Mouse (Mus musculus) embryonic facial prominence, embryonic 10.5 days (tissue): ENCODE data around the gene Aif1. TPM values are rescaled to one million over a fixed set of nuclear protein-coding genes. Genes with fewer than 3 reads are reported as not detected.

ENCODE experiments used
- DNase-seq: peaks from one replicate; pipeline ENCODE4 v3.0.0-alpha.2; 2017; ENCODE audit warnings: low spot score
- H3K27ac ChIP-seq: fragments of 300-500 bp; sonication (generic); replicated peaks from 2 replicates; pipeline ENCODE4 v1.5.1; 2016; ENCODE audit warnings: mild to moderate bottlenecking
- H3K27me3 ChIP-seq: fragments of 300-500 bp; sonication (generic); replicated peaks from 2 replicates; pipeline ENCODE4 v1.6.1; 2016; ENCODE audit warnings: low read depth, mild to moderate bottlenecking; ENCODE audit not compliant: poor library complexity, severe bottlenecking
- H3K36me3 ChIP-seq: fragments of 300-500 bp; sonication (generic); replicated peaks from 2 replicates; pipeline ENCODE4 v1.6.1; 2016; ENCODE audit warnings: mild to moderate bottlenecking, moderate library complexity
- H3K4me1 ChIP-seq: fragments of 300-500 bp; sonication (generic); 2 replicates; pipeline ENCODE4 v1.6.1; 2016
- H3K4me3 ChIP-seq: fragments of 300-500 bp; sonication (generic); 2 replicates; pipeline ENCODE4 v1.5.1; 2016; ENCODE audit warnings: mild to moderate bottlenecking, moderate library complexity
- H3K9me3 ChIP-seq: fragments of 300-500 bp; sonication (generic); 2 replicates; pipeline ENCODE4 v1.6.1; 2016; ENCODE audit warnings: mild to moderate bottlenecking
- WGBS: fragments of 180-500 bp; shearing (Covaris S2); methylation state at CpG from one replicate; pipeline ENCODE4 v1.1.7; 2016; 5-methylcytosine and 5-hydroxymethylcytosine counted together
- polyA plus RNA-seq: library from polyadenylated mRNA; unstranded; fragments of >200 nt; fragmentation: Nextera tagmentation; extraction: Ambion mirVana; gene quantifications from 2 replicates; pipeline ENCODE4 v1.2.1, GENCODE M21; 2016

Gene Aif1
- polyA plus RNA-seq, 1 experiment from 2014 or later: 3.9 TPM

DNA sequence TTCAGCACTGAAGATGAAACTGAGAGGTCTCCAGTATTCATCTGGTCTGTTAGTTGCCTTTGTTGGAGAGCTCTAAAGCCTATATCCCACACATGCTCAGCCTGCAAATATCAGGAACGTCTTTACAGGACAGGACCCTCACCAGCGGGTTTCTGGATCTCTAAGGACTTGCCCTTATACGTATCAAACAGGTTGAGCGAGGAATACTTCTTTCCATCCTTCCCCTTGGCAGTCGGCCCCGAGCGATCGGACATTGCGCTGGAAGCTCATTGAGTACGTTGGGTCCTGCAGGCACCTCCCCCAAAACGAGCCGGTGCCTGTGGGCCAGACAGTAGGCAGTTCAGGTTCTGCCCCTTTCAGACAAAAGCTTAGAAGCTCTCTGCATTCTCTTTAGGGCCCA, 13.1 kb downstream of the Aif1 start:
- Histone ChIP-seq H3K27ac (peak overlapping the region; percentile 99; the same call in 1 of the 2 replicates), H3K9me3 (no peaks in the 10 kb centered on the region), H3K4me1 (peaks cover 31% of the 10 kb centered on the region), H3K27me3 (no peaks in the 10 kb centered on the region), H3K36me3 (peaks cover 53% of the 10 kb centered on the region), H3K4me3 (peak overlapping the region; percentile 99)
- DNase-seq: no peak
- 69% methylated on average over 12 of the region's 12 CpGs for WGBS

DNA sequence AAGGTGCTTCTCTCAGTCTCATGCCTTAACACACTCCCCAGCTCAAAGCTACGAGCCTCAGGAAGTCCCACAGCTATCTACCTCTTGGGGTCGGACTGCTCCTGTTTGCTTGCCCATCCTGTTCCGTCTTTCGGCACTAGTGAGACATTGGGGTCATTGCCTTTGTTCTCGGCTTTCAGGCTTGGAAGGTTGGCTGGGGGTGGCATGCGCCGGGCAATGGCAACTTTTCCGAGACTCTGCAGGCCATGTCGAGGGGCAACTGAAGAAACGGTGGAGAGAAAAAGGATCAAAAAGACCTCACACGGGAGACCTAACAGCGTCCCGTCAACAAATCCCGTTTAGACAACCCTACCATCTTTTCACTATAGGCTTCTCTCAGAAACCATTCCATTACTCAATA, 13.7 kb downstream of the Aif1 start:
- no peak for DNase-seq
- H3K4me1 ChIP-seq: peaks cover 31% of the 10 kb centered on the region
- peak overlapping the region; percentile 30; the same call in 1 of the 2 replicates for H3K27ac ChIP-seq
- no peaks in the 10 kb centered on the region for H3K27me3 ChIP-seq
- no peaks in the 10 kb centered on the region for H3K9me3 ChIP-seq
- 83% methylated on average over 14 of the region's 14 CpGs for WGBS
- peaks cover 59% of the 10 kb centered on the region for H3K36me3 ChIP-seq
- H3K4me3 ChIP-seq: peak overlapping the region; percentile 99

DNA sequence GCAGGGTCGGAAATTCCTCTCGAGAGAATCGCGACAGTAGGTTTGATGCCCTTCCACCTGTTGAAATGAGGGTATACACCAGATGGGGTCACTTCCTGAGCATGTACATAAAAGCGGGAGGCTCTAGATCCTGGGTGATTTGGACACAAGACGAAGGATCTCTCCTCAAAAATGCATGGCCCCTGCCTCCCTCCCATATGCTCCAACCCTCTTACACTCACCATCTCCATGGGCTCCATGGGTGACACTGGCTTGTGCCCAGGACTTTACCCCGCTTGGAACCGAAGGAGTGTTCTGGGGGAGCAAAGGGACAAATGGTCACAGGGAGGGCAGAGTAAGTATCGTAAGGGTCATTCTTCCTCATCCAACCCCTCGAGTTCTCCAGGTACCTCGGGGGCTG, 14.4 kb downstream of the Aif1 start:
- Histone ChIP-seq H3K9me3 (no peaks in the 10 kb centered on the region), H3K27ac (0 out of 2 replicates have a peak overlapping the region, but pooled peaks have one; percentile 30), H3K4me3 (peak overlapping the region; percentile 99; the same call in 1 of the 2 replicates), H3K4me1 (peaks cover 30% of the 10 kb centered on the region), H3K27me3 (no peaks in the 10 kb centered on the region), H3K36me3 (peaks cover 66% of the 10 kb centered on the region)
- 86% methylated on average over 11 of the region's 11 CpGs for WGBS
- no peak for DNase-seq

DNA sequence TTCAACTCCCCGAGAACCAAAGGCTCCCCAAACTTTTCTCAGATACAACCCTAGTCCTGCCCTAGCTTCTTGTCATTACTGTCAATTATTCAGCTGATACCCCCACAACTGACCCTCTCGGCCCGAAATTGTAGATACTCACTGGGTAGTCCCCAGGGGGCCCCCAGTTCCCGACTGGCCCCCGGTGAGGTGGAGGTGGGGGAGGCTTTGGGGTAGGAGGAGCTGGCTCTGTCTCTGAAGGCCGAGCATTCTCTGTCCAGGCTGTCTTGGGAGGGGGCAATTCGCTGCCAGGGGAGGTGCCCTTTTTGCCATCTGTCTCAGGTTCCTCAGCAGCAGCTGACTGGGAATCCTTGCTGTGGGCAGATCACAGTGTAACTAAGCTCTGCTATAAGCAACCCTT, 16.2 kb downstream of the Aif1 start:
- Histone ChIP-seq H3K4me3 (no peak overlapping the region), H3K27ac (no peak overlapping the region), H3K4me1 (peaks cover 28% of the 10 kb centered on the region), H3K36me3 (peaks cover 84% of the 10 kb centered on the region), H3K27me3 (no peaks in the 10 kb centered on the region), H3K9me3 (no peaks in the 10 kb centered on the region)
- DNase-seq: no peak
- whole genome bisulfite sequencing: 87% methylated on average over 7 of the region's 7 CpGs

DNA sequence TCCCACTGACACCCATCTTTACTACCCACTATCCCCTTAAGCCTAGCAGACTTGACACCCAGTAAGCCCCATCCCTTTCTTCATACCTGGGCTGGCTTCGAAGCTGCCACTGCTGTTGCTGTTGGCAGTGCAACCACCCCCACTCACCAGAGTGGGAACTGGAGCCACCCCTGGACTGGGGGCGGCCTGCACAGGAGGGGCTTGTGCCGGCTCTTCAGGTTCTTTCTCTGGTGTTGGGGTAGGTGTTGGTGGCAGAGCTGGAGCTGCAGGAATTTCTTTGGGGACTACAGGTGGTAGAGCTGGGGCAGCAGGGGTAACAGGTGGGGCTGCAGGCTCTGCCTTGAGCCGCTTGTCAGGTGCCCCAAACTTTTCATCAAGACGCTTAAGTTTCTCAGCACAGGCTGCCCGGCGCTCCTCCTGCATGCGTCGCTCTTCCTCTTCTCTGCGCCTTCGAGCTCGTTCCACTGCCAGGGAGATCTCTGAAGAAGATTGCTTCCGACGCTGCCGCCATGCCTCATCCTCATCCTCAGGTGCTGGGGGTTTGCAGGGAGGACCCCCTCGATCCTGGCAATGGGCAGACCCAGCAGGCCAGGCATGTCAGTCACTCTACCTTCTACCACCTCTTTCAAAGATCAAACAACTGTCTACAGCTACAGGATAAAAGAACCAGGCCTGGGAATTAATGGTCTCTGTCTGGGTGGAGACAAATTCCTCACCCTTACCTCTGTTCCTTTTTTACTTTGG, 16.8 kb downstream of the Aif1 start:
- Histone ChIP-seq H3K36me3 (peaks cover 90% of the 10 kb centered on the region), H3K27ac (no peak overlapping the region), H3K4me1 (peaks cover 34% of the 10 kb centered on the region), H3K27me3 (no peaks in the 10 kb centered on the region), H3K4me3 (peak overlapping the region; percentile 31; the same call in 1 of the 2 replicates), H3K9me3 (no peaks in the 10 kb centered on the region)
- WGBS: 93% methylated on average over 16 of the region's 16 CpGs
- no peak for DNase-seq

DNA sequence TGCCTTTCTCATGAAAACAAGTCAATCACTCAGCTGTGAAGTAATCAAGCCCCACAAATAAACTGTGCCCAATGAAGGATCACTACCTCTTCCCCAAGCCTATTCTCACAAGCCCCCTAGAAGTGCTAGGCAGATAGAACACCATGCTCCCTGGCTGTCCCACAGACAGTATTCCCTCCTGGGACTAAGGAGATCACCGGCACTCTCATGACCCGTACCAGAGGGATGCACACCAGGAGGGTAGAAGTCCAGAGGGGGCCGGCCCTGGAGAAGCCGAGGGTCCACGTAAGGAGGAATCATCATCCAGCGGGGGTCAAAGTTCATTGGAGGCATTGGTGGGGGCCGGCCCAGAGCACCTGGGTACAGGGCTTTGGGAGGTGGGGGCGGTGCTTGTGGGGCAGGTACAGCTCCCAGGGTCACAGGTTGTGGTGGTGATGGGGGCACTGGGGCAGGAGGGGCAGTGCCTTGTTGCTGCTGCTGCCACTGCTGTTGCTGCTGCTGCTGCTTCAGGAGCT, 18.1 kb downstream of the Aif1 start:
- Histone ChIP-seq H3K4me1 (peaks cover 25% of the 10 kb centered on the region), H3K27me3 (no peaks in the 10 kb centered on the region), H3K9me3 (no peaks in the 10 kb centered on the region), H3K27ac (no peak overlapping the region), H3K4me3 (no peak overlapping the region), H3K36me3 (peaks cover 100% of the 10 kb centered on the region)
- WGBS: 89% methylated on average over 8 of the region's 8 CpGs
- DNase-seq: no peak

DNA sequence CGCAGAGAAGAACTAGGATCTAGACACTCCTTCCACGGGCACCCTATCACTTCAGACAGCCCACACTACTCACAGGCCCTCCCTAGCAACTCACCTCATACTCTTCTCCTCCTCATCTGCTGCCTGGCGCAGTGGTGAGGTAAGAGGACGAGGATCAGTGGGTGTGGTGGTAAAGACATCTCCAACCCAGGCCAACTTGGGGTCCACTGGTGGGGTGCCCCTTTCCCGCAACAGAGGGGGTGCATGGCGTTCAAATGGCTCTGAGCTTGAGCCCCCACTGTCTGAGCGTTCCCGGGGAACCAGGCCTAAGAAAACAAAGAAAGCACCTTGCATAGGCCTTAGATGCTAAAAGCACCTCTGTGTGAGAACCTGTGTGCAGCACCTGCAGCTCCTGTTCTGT, 18.6 kb downstream of the Aif1 start:
- DNase-seq: no peak
- 94% methylated on average over 8 of the region's 8 CpGs for WGBS
- H3K9me3 ChIP-seq: no peaks in the 10 kb centered on the region
- H3K27ac ChIP-seq: no peak overlapping the region
- H3K36me3 ChIP-seq: peaks cover 100% of the 10 kb centered on the region
- H3K4me3 ChIP-seq: no peak overlapping the region
- H3K4me1 ChIP-seq: peaks cover 20% of the 10 kb centered on the region
- H3K27me3 ChIP-seq: no peaks in the 10 kb centered on the region

DNA sequence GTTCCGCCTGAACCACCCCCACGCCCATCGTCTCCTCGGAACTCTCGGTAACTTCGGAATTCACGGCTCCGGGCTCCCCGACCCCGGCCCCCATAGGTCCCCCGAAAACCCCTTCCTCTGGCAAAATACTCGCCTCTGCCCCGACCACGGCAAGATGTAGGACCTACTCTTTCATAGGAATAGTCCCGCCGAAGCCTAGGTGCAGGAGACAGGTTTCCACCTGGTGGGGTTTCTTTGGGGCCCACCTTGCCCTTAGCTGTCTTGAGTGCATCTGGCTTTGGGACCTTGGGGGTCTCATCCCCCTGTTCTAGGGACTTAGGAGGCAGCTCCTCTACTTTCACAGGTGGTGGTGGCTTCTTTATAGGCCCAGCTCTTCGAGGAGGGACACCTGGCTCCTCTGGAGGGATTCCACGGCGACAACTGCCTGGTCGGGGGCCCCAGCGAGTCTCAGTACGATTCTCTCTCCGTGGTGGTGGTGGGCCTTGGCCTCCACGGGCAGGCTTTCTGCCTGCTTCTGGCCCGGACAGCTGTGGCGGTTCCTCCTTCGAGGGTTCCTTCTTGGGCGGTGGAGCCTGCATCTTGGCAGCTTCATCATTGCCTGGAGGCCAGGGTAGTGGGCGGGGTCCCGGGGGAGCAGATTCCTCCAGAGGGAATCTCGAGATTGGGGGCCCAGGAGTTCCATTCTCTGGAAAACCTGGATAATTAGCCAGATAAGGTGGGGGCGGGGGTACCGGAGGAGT, 19.2 kb downstream of the Aif1 start:
- Histone ChIP-seq H3K4me1 (peaks cover 14% of the 10 kb centered on the region), H3K4me3 (no peak overlapping the region), H3K27me3 (no peaks in the 10 kb centered on the region), H3K9me3 (no peaks in the 10 kb centered on the region), H3K27ac (no peak overlapping the region), H3K36me3 (peaks cover 100% of the 10 kb centered on the region)
- DNase-seq: no peak
- 91% methylated on average over 33 of the region's 33 CpGs for WGBS

DNA sequence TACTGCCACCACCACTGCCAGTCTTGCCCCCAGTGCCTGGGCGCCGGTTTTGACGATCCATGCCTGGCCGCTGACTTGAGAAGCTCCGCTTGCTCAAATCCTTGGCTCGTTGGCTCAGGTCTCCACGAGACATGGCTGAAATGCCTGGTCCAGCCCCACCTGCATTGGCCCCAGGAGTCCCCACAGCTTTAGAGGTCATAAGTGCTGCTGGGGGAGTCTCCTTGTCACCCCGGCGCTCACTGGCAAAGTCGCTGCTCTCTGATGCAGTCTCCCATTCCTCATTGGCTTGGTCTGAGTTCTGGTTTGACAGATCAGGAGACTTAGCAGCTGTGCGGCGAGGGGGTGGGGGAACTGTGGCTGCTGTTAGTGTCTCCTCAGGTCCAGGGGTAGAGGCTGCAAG, 20.4 kb downstream of the Aif1 start:
- 93% methylated on average over 12 of the region's 12 CpGs for WGBS
- Histone ChIP-seq H3K27me3 (no peaks in the 10 kb centered on the region), H3K9me3 (no peaks in the 10 kb centered on the region), H3K4me1 (peaks cover 12% of the 10 kb centered on the region), H3K4me3 (peak overlapping the region; percentile 16; the same call in 1 of the 2 replicates), H3K36me3 (peaks cover 99% of the 10 kb centered on the region), H3K27ac (no peak overlapping the region)
- no peak for DNase-seq

DNA sequence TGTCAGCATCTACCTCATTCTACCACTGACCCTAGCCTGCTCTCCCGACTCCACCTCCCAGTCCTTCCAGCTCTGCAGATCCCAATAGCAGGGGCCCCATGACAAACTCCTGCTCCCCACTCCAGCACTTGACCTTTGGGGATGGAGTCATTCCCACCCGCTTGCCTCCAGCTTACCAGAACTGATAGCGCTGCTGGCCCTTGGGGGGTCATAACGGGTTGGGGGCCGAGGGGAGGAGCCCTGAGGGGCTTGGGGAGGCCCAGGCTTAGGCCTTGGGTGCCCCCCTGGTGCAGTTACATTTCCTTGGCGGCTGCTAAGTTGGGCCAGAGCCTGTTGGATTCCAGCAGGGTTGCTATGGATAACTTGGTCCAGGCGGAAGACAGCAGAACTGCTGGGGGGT, 21.3 kb downstream of the Aif1 start:
- Histone ChIP-seq H3K27me3 (no peaks in the 10 kb centered on the region), H3K9me3 (no peaks in the 10 kb centered on the region), H3K27ac (no peak overlapping the region), H3K4me1 (peaks cover 12% of the 10 kb centered on the region), H3K4me3 (peak overlapping the region; percentile 16; the same call in 1 of the 2 replicates), H3K36me3 (peaks cover 99% of the 10 kb centered on the region)
- DNase-seq: no peak
- WGBS: 84% methylated on average over 7 of the region's 7 CpGs

DNA sequence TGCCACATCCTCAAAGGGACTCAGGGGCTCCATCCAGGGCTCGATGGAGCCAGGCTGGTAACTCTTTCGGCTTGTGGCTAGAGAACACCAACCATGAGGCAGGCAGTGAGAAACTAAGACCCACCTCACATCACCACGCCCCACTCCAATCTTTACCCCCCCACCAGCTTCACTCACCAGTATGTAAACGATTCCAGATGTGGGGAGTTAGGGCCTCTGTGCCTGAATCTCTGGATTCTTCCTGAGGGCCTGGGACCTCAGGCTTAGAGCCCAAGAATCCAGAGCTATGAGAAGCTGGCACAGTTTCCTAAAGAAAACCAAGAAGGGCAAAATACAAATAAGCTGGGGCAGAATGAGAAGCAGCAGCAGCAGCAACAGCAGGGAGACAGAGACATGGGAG, 21.9 kb downstream of the Aif1 start:
- no peak overlapping the region for H3K27ac ChIP-seq
- WGBS: 75% methylated on average over 4 of the region's 4 CpGs
- no peaks in the 10 kb centered on the region for H3K9me3 ChIP-seq
- H3K4me3 ChIP-seq: no peak overlapping the region; the same call in 1 of the 2 replicates
- DNase-seq: no peak
- peaks cover 99% of the 10 kb centered on the region for H3K36me3 ChIP-seq
- H3K4me1 ChIP-seq: peaks cover 12% of the 10 kb centered on the region
- H3K27me3 ChIP-seq: no peaks in the 10 kb centered on the region

DNA sequence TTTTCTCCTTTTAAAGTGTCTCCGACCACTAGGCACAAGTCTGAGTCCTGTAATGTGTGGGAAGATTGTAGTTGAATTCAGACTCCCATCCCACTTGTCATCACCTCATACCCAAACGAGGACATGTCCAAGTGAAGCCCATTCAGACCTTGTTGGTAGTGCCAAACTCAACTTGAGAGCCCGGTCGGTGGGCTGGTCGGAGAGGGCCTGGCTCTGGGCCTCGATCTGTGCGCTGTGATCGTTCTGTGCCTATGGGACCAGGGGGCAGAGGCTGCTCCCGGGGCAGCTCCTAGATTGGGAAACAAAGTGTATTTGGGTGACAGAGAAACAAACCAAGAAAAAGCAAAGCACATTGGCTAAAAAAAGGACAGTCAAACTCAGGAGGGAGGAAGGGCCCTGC, 22.8 kb downstream of the Aif1 start:
- Histone ChIP-seq H3K36me3 (peaks cover 99% of the 10 kb centered on the region), H3K9me3 (no peaks in the 10 kb centered on the region), H3K27ac (no peak overlapping the region), H3K4me3 (no peak overlapping the region), H3K27me3 (no peaks in the 10 kb centered on the region), H3K4me1 (peaks cover 12% of the 10 kb centered on the region)
- WGBS: 91% methylated on average over 9 of the region's 9 CpGs
- DNase-seq: no peak
